Mouse (Mus musculus) heart, embryonic 11.5 days (tissue): ENCODE data around the gene Olfr1493-ps1. TPM values are rescaled to one million over a fixed set of nuclear protein-coding genes. Genes with fewer than 3 reads are reported as not detected.

Source experiments
- polyA plus RNA-seq: library from polyadenylated mRNA; unstranded; fragments of >200 nt; fragmentation: Nextera tagmentation; extraction: Ambion mirVana; gene quantifications from 2 replicates; pipeline ENCODE4 v1.2.1, GENCODE M21; 2014

Gene Olfr1493-ps1
- polyA plus RNA-seq, 1 experiment from 2014 or later, result not detected

Other genes with a start within 250 kb of the Olfr1493-ps1 start
- not detected in 2 replicates for gene Olfr1475, start 243.1 kb upstream of the Olfr1493-ps1 start, polyA plus RNA-seq
- not detected in 2 replicates for gene Olfr1477, start 222.7 kb upstream of the Olfr1493-ps1 start, polyA plus RNA-seq
- not detected in 2 replicates for gene Olfr1480, start 195.4 kb upstream of the Olfr1493-ps1 start, polyA plus RNA-seq
- gene Olfr1484, start 139.8 kb upstream of the Olfr1493-ps1 start, polyA plus RNA-seq, result not detected in 2 replicates
- not detected in 2 replicates for gene Olfr1487, start 105.9 kb upstream of the Olfr1493-ps1 start, polyA plus RNA-seq
- not detected in 2 replicates for gene Olfr1489, start 91.7 kb upstream of the Olfr1493-ps1 start, polyA plus RNA-seq
- not detected in 2 replicates for gene Olfr1490, start 72.2 kb upstream of the Olfr1493-ps1 start, polyA plus RNA-seq
- gene Olfr1491, start 26.0 kb upstream of the Olfr1493-ps1 start, polyA plus RNA-seq, result not detected in 2 replicates
- not detected in 2 replicates for gene Olfr1494, start 16.4 kb downstream of the Olfr1493-ps1 start, polyA plus RNA-seq
- gene Olfr1495, start 41.3 kb downstream of the Olfr1493-ps1 start, polyA plus RNA-seq, result not detected in 2 replicates
- not detected in 2 replicates for gene Olfr1496, start 54.6 kb downstream of the Olfr1493-ps1 start, polyA plus RNA-seq
- not detected in 2 replicates for gene Olfr1497, start 74.9 kb downstream of the Olfr1493-ps1 start, polyA plus RNA-seq
- gene Olfr1499, start 96.2 kb downstream of the Olfr1493-ps1 start, polyA plus RNA-seq, result not detected in 2 replicates
- gene Olfr1500, start 107.2 kb downstream of the Olfr1493-ps1 start, polyA plus RNA-seq, result not detected in 2 replicates
- gene Olfr1501, start 127.4 kb downstream of the Olfr1493-ps1 start, polyA plus RNA-seq, result not detected in 2 replicates
- not detected in 2 replicates for gene Olfr1502, start 138.5 kb downstream of the Olfr1493-ps1 start, polyA plus RNA-seq
- gene Olfr1504, start 174.7 kb downstream of the Olfr1493-ps1 start, polyA plus RNA-seq, result not detected in 2 replicates
- not detected in 2 replicates for gene Olfr1505, start 190.3 kb downstream of the Olfr1493-ps1 start, polyA plus RNA-seq